Mouse (Mus musculus) stomach, embryonic 14.5 days (tissue): ENCODE measurements at regions not wholly inside any gene's neighbourhood (a gene's known extent, or its start where the extent isn't known, plus 50 kb on each side); places are given as distances from the start of the nearest gene placed in this dataset.

Source experiments
- ATAC-seq: fragments of 200-750 bp; cut with Nextera tagmentation; 2 replicates; pipeline ENCODE4 v1.8.0; 2017; ENCODE audit warnings: low read depth, moderate TSS enrichment; ENCODE audit not compliant: insufficient number of reproducible peaks, insufficient read depth, low FRiP score
- H3K27ac ChIP-seq: fragments of 300-500 bp; sonication (generic); 2 replicates; pipeline ENCODE4 v1.5.1; 2014; ENCODE audit warnings: mild to moderate bottlenecking, low read length, moderate library complexity, mixed read lengths
- H3K27me3 ChIP-seq: fragments of 300-500 bp; sonication (generic); 2 replicates; pipeline ENCODE4 v1.6.1; 2014; ENCODE audit warnings: low read length, control low read depth, mixed read lengths; ENCODE audit not compliant: control insufficient read depth, insufficient read depth
- H3K36me3 ChIP-seq: fragments of 300-500 bp; sonication (generic); 2 replicates; pipeline ENCODE4 v1.6.1; 2014; ENCODE audit warnings: mild to moderate bottlenecking, control low read depth, low read length, moderate library complexity, mixed read lengths; ENCODE audit not compliant: control insufficient read depth, insufficient read depth
- H3K4me1 ChIP-seq: fragments of 300-500 bp; sonication (generic); 2 replicates; pipeline ENCODE4 v1.6.1; 2014; ENCODE audit warnings: low read length, control low read depth, mixed read lengths; ENCODE audit not compliant: control insufficient read depth, insufficient read depth
- H3K4me2 ChIP-seq: fragments of 300-500 bp; sonication (generic); replicated peaks from 2 replicates; pipeline ENCODE4 v1.6.1; 2014; ENCODE audit warnings: low read depth, low read length, control low read depth
- H3K4me3 ChIP-seq: fragments of 300-500 bp; sonication (generic); 2 replicates; pipeline ENCODE4 v1.5.1; 2014; ENCODE audit warnings: low read depth, low read length, control low read depth
- H3K9ac ChIP-seq: fragments of 300-500 bp; sonication (generic); replicated peaks from 2 replicates; pipeline ENCODE4 v1.6.1; 2014; ENCODE audit warnings: low read depth, mild to moderate bottlenecking, control low read depth, low read length, moderate library complexity, mixed read lengths
- H3K9me3 ChIP-seq: fragments of 300-500 bp; sonication (generic); 2 replicates; pipeline ENCODE4 v1.6.1; 2016; ENCODE audit warnings: low read depth, low read length, control low read depth; ENCODE audit not compliant: control insufficient read depth
- WGBS: fragments of 180-500 bp; shearing (Covaris S2); extraction: QIAGEN DNeasy Blood & Tissue Kit; methylation state at CpG from one replicate; pipeline ENCODE4 v1.1.7; 2014; 5-methylcytosine and 5-hydroxymethylcytosine counted together

DNA sequence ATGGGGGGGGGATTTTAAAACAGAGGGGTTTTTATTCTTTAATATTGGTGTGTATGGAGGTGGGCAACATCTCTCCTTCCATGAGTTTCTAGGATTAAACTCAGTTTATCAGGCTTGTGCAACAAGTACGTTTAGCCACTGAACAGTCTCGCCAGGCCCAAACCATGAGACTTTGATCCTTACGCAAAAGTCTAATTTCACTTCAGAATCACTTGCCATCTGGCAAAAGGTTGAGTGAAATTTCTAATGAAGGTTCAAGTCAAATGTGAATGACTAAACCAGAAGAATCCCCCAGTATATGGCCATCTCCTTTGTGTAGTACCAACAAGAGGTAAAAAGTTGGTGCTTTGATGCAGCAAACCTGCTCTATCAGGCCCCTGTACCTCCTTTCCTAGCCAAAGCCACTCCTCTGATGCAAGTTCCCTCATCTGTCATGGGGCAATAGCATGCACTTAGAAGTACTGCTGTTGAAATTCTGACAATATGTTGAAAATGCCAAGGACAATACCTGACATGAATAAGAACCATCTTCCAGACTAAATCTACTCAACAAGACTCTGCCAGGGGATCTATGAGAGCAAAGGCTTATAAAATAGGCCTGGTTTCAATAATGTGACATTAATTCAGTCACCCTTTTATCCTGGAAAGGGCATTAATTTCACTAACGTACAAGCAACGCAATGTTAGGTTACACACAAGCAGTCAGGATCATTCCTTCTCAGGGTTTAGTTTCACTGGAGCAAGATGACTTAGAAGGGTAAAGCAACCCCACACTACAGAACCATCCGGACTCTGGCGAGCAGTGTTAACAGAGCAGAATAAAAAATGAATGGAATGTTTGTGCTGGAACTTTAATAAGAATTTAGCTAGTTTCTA lies 51.9 kb upstream of the Nampt start:
- 75% methylated on average over 7 of the region's 7 CpGs for WGBS
- no peak overlapping the region for H3K4me2 ChIP-seq
- H3K27ac ChIP-seq: no peak overlapping the region
- H3K27me3 ChIP-seq: no peaks in the 10 kb centered on the region
- no peaks in the 10 kb centered on the region for H3K9me3 ChIP-seq
- H3K4me3 ChIP-seq: no peak overlapping the region
- no peaks in the 10 kb centered on the region for H3K4me1 ChIP-seq
- H3K36me3 ChIP-seq: no peaks in the 10 kb centered on the region
- no peak overlapping the region for H3K9ac ChIP-seq
- ATAC-seq: no peak

DNA sequence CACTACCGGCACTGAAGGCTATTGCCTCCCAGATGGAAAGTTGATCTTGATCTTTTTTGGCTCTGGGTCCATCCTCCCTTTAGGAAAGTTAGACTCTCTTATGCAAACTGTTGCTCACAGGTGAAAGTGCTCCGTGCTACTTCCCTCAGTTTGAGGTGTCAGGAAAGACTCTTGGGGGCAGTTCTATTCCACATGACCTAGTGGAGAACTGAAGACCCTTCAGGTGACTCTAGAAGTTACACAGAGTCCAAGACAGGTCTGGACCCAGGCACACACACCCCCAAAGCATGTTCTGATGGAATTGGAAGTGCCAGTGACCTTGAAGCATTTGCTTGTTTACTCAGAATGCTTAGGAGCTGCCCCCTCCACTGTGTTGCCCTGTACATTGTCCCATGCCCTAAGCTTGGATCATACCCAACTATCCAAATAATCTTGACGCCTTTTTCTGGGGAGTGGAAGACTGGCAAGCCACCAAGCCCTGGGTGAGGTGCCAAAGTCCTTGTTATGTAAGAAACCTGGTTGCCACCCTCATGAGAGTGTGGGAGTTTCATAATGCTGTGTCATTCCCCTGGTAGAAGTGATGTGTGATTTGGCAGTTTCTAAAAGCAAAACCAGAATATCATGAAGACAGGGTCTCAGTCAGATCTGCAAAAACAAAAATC lies 51.1 kb upstream of the Nampt start:
- 62% methylated on average over 3 of the region's 3 CpGs for WGBS

DNA sequence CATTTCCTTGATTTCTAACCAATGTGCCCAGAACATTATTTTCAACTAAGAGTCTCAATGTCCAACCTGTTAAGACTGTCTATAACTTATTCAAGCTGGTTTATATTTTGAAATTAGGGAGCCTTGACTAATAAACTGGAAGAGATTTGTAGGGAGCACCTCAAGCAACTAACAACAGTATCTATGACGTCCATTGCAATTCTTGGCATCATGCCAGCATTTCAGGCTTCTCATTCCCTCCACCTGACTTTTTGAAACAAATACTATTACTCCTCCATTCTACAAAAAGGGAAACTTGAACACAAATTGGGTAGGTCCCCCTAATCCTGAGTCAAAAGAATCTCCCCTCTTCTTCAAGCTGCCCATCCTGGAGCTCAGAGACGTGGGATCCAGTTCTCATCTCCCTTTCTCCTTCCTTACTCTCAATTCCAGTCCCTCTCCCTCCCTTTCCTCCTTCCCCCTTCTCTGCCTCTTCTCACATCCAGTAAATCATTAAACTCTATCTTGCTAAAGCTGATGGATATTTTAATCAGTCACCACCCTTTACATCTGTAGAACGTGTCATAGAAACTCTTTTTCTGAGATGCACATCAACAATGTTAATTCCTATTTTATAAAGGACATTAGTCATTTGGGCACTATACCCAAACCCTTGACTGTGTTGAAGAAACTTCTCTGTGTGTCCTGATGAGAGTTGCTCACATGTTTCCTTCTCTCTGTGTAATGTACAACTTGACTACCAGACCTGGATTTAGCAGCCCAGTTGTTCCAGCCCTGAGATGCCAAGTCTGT lies 50.4 kb upstream of the Nampt start:
- WGBS: 62% methylated on average over 3 of the region's 3 CpGs
- H3K9me3 ChIP-seq: no peaks in the 10 kb centered on the region
- H3K9ac ChIP-seq: no peak overlapping the region
- H3K36me3 ChIP-seq: no peaks in the 10 kb centered on the region
- H3K27ac ChIP-seq: no peak overlapping the region
- H3K4me3 ChIP-seq: no peak overlapping the region
- ATAC-seq: no peak
- no peaks in the 10 kb centered on the region for H3K4me1 ChIP-seq
- H3K4me2 ChIP-seq: no peak overlapping the region
- no peaks in the 10 kb centered on the region for H3K27me3 ChIP-seq

More for the DNA sequence above, 51.1 kb upstream of the Nampt start:
- no peak overlapping the region for H3K27ac ChIP-seq
- H3K4me2 ChIP-seq: no peak overlapping the region
- ATAC-seq: no peak
- no peaks in the 10 kb centered on the region for H3K36me3 ChIP-seq
- H3K9ac ChIP-seq: no peak overlapping the region
- no peaks in the 10 kb centered on the region for H3K9me3 ChIP-seq
- no peak overlapping the region for H3K4me3 ChIP-seq
- no peaks in the 10 kb centered on the region for H3K27me3 ChIP-seq
- H3K4me1 ChIP-seq: no peaks in the 10 kb centered on the region
